Mouse (Mus musculus) C2C12 (cell line): ENCODE measurements around the gene Phldb1. TPM values are rescaled to one million over a fixed set of nuclear protein-coding genes. Genes with fewer than 3 reads are reported as not detected.
"Not testable (repeated sequence)": the region's sequence is repeated elsewhere in the genome, so short reads cannot be mapped to it uniquely, and the experiment has no call there.

Experiments
- H3K27me3 ChIP-seq: one replicate; pipeline ENCODE4 v1.6.1; 2011; ENCODE audit not compliant: control insufficient read depth, insufficient read depth, insufficient read length
- H3K36me3 ChIP-seq: one replicate; pipeline ENCODE4 v1.6.1; 2011; ENCODE audit not compliant: control insufficient read depth, insufficient read depth
- H3K4me3 ChIP-seq: one replicate; pipeline ENCODE4 v1.5.1; 2011; ENCODE audit warnings: mild to moderate bottlenecking, control low read depth; ENCODE audit not compliant: poor library complexity, insufficient read depth, severe bottlenecking
- H3K79me2 ChIP-seq: one replicate; pipeline ENCODE4 v1.6.1; 2011; ENCODE audit not compliant: control insufficient read depth, insufficient read depth
- H3K79me3 ChIP-seq: one replicate; pipeline ENCODE4 v1.6.1; 2011; ENCODE audit warnings: low read depth, control low read depth
- H3ac ChIP-seq: one replicate; pipeline ENCODE3; 2011; ENCODE audit warnings: low read depth; ENCODE audit not compliant: control insufficient read depth, insufficient read length
- CEBPB ChIP-seq: IDR thresholded peaks from one replicate; pipeline ENCODE4 v1.6.1; 2011; ENCODE audit warnings: low read depth, mild to moderate bottlenecking, control low read depth, moderate library complexity
- CTCF ChIP-seq: IDR thresholded peaks from one replicate; pipeline ENCODE4 v1.5.1; 2011; ENCODE audit not compliant: control insufficient read depth, insufficient read depth, insufficient read length
- FOSL1 ChIP-seq: IDR thresholded peaks from one replicate; pipeline ENCODE4 v1.8.0; 2011; ENCODE audit warnings: mild to moderate bottlenecking, low read length; ENCODE audit not compliant: poor library complexity, insufficient read depth, severe bottlenecking
- MAX ChIP-seq: IDR thresholded peaks from one replicate; pipeline ENCODE4 v1.6.1; 2011; ENCODE audit warnings: mild to moderate bottlenecking, control low read depth
- MYOD1 ChIP-seq: IDR thresholded peaks from one replicate; pipeline ENCODE4 v1.6.1; 2011; ENCODE audit warnings: low read depth; ENCODE audit not compliant: control insufficient read depth, insufficient read length
- MYOG ChIP-seq: IDR thresholded peaks from one replicate; pipeline ENCODE4 v1.6.1; 2011; ENCODE audit not compliant: control insufficient read depth, insufficient read length; ENCODE audit errors: extremely low read depth
- USF1 ChIP-seq: IDR thresholded peaks from one replicate; pipeline ENCODE4 v1.6.1; 2011; ENCODE audit warnings: low read depth, mild to moderate bottlenecking, control low read depth, moderate library complexity
- polyA plus RNA-seq: library from polyadenylated mRNA; unstranded; fragments of >200 nt; fragmentation: generic; extraction: Trizol; gene quantifications from one replicate; pipeline ENCODE4 v1.2.1, GENCODE M21; 2012; ENCODE audit warnings: missing spikeins

The Phldb1 gene
- polyA plus RNA-seq, 1 experiment = 96.8 TPM

DNA sequence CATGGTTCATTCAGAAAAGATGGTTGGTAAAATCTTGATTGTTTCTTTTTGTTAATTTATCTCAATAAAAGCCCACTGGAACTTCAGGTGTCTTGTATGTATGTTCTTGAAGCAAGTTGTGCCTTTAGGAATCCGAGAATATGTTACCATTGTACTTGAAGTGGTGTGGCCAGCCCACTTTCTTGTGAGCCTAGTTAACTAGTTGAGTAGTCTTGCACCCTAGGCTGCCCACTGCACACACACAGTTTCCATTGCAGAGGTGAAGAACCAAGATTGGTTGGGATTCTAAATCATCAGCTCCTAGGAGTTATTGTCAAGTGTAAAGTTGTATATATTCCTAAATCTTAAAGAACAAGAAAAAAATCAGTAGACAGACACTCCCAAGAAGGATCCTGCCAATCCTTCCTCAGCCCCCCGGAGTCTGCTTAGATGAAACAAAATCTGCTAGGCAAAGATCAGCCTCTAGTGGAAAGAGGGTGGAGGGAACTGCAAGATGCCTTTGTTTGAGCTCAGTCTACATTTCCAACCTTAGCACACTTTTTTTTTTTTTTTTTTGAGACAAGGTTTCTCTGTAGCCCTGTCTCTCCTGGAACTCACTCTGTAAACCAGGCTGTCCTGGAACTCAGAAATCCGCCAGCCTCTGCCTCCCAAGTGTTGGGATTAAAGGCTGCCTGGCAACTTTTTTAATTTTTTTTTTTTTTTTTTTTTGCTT is 94.2 kb downstream of the Phldb1 start:
- Histone ChIP-seq H3ac (no peak overlapping the region), H3K27me3 (no peaks in the 10 kb centered on the region), H3K79me3 (no peaks in the 10 kb centered on the region), H3K36me3 (peaks cover 25% of the 10 kb centered on the region), H3K4me3 (no peak overlapping the region), H3K79me2 (no peaks in the 10 kb centered on the region)
- TF ChIP-seq MYOG (no peak), CEBPB (no peak), USF1 (no peak), MYOD1 (no peak), MAX (no peak), CTCF (no peak), FOSL1 (no peak)

DNA sequence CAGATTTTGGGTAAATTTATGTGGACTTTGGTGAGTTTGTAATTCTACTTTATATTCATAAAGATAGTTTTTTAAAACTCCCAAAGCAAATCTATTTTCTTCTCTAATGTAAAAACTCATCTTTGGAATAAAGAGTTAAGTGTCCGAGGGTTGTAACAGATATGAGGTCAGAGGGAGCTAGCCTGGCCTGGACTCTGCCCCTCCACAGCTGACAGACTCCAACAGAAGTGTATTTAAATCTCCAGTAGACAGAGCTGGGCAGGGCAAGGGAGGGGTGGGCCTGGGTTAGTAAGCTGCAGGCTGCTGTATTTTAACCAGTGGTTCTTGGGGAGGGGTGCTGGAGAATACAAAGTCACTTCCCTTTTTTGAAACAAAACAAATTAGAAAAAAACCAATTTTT is 95.0 kb downstream of the Phldb1 start:
- not testable (repeated sequence) for H3K27me3 ChIP-seq, H3K79me3 ChIP-seq, H3K4me3 ChIP-seq, H3K79me2 ChIP-seq, H3ac ChIP-seq
- peaks cover 33% of the 10 kb centered on the region for H3K36me3 ChIP-seq

DNA sequence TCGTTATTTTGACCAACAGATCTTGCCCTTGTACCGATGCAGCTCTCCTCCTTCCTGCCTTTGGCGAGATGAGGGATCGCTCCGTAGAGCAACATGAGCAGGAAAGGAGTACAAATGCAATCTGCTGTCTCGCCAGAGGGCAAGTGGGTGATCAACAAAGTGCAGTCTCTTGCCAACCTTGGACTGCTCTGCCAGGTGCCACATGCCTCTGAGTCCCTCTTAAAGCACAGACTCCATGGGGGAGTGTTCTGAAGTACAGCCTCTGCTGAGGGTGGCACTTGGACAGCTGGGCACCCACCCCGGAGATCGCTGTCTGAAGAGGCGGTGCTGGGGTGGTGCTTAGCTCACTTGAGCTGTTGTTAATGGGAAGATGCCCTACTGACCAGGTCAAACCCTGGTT is 96.3 kb downstream of the Phldb1 start:
- H3K36me3 ChIP-seq = peaks cover 45% of the 10 kb centered on the region
- not testable (repeated sequence) for H3ac ChIP-seq, H3K79me2 ChIP-seq, H3K4me3 ChIP-seq, H3K27me3 ChIP-seq, H3K79me3 ChIP-seq

DNA sequence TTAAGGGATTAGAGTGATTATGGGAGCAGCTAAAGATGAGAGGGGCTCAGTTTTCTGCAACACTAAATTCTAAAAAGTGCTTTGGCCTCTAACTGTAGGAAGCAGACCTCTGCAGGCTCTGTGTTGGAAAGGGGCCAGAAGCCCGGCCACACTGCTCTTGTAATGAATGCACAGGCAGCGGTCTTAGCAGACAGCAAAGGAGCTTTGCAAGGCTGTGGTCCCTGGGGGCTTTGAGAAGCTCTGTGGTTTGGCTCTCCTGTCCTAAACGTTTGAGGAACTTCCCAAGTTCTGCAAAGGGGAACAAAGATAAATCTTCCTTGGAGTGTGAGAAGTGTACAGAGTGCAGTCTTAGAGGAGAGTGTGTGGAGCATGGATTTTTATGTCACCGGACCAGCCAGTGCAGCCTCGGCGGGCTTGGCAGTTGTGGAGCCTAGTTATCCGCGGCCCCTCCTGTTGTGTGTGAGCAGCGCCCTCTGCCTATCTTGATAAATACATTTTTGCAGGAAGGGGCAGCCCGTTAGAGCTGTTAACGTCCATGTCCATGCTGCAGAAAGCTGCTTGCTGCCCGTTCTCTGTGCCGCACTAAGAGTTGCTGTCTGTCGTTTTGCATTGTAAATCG is 97.3 kb downstream of the Phldb1 start:
- peaks cover 56% of the 10 kb centered on the region for H3K36me3 ChIP-seq
- H3K27me3 ChIP-seq = no peaks in the 10 kb centered on the region
- no peak overlapping the region for H3ac ChIP-seq
- H3K4me3 ChIP-seq = no peak overlapping the region
- H3K79me2 ChIP-seq = no peaks in the 10 kb centered on the region
- no peak for TF ChIP-seq MAX
- no peak for TF ChIP-seq MYOD1
- TF ChIP-seq USF1 = no peak
- TF ChIP-seq MYOG = no peak
- no peaks in the 10 kb centered on the region for H3K79me3 ChIP-seq

Other genes starting within 250 kb of the Phldb1 start
- gene Cxcr5, start 173.3 kb downstream of the Phldb1 start, polyA plus RNA-seq = not detected
- gene Ddx6, start 130.3 kb downstream of the Phldb1 start, polyA plus RNA-seq = 29.9 TPM
- not detected for gene Treh, start 62.0 kb downstream of the Phldb1 start, polyA plus RNA-seq
- gene Arcn1, start 32.6 kb upstream of the Phldb1 start, polyA plus RNA-seq = 46.6 TPM
- 76.1 TPM for gene Ift46, start 32.7 kb upstream of the Phldb1 start, polyA plus RNA-seq
- 0.46 TPM for gene Tmem25, start 64.1 kb upstream of the Phldb1 start, polyA plus RNA-seq
- gene Ttc36, start 67.9 kb upstream of the Phldb1 start, polyA plus RNA-seq = not detected
- 5.6 TPM for gene Kmt2a, start 146.1 kb upstream of the Phldb1 start, polyA plus RNA-seq
- 734 TPM for gene Atp5l, start 185.5 kb upstream of the Phldb1 start, polyA plus RNA-seq
- 13.7 TPM for gene Ube4a, start 230.4 kb upstream of the Phldb1 start, polyA plus RNA-seq
- gene Cd3g, start 245.2 kb upstream of the Phldb1 start, polyA plus RNA-seq = not detected
- gene Cd3d, start 246.6 kb upstream of the Phldb1 start, polyA plus RNA-seq = not detected